In the genomic region with DNA sequence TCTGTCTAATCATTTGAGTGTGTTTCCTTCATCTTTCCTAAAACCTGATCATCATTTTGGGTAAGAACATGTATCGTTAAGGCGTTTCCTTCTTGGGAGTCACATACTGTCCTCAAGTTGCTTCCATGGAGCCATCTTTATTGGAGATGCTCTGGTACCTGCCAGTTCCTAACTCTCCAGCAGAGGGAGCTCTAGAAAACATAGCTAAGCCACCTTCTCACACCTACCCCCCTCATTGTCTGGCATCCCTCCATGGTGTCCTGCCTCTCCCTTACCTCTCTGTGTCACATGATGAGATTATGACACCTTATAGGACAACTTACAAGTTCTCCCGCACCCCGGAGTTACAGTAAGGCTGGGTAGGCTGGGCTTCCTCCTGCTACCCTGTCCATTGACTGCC, we compare ENCODE assay signal across 9 mouse cellular contexts. TPM values are rescaled to one million over a fixed set of nuclear protein-coding genes. Genes with fewer than 3 reads are reported as not detected.
A peak's percentile ranks its signal among the peaks of the same experiment; 100 is the strongest.
DNase-seq lines count a peak whose midpoint lies in the region; ATAC-seq and TF ChIP-seq lines count a peak whose summit lies in the region.
"Had no signal": no experiment of that assay in that cellular context is flagged by ENCODE, and none has a peak within 500 bp of the region (broad histone marks: within the 10 kb centered on the region; RNA-seq: fewer than 3 reads in every experiment).

No protein-coding gene starts in this region.

- DNase-seq in forebrain, postnatal 0 days: no peak
- no peak for DNase-seq in forebrain, embryonic 11.5 days (ENCODE audit: low spot score)
- DNase-seq in midbrain, embryonic 10.5 days (ENCODE audit: low spot score): no peak
- DNase-seq in telencephalon, adult 2 months (ENCODE audit: low read depth, low spot score): peak; percentile 2
- DNase-seq in gastrocnemius, postnatal 25 days: no peak

- no peaks in the 10 kb centered on the region for H3K9me3 ChIP-seq in forebrain, postnatal 0 days (ENCODE audit: low read length)
- H3K9me3 ChIP-seq in forebrain, embryonic 11.5 days (ENCODE audit: control insufficient read depth, low read length): no peaks in the 10 kb centered on the region
- H3K9me3 ChIP-seq in midbrain, embryonic 13.5 days: no peaks in the 10 kb centered on the region
- H3K9me3 ChIP-seq in midbrain, embryonic 10.5 days (replicated peaks): no peaks in the 10 kb centered on the region
- no peaks in the 10 kb centered on the region for H3K9me3 ChIP-seq in intestine, embryonic 16.5 days (ENCODE audit: control insufficient read depth, low read length)

- no peak overlapping the region for H3K9ac ChIP-seq in forebrain, postnatal 0 days
- no peak overlapping the region for H3K9ac ChIP-seq in forebrain, embryonic 11.5 days (ENCODE audit: low read length)
- no peak overlapping the region for H3K9ac ChIP-seq in midbrain, embryonic 13.5 days (replicated peaks)
- H3K9ac ChIP-seq in intestine, embryonic 16.5 days (ENCODE audit: low read depth, low read length): no peak overlapping the region

- H3K4me3 ChIP-seq in forebrain, postnatal 0 days (ENCODE audit: low read depth, low read length): no peak overlapping the region
- no peak overlapping the region for H3K4me3 ChIP-seq in forebrain, embryonic 11.5 days (ENCODE audit: low read depth, low read length)
- no peak overlapping the region for H3K4me3 ChIP-seq in midbrain, embryonic 13.5 days (replicated peaks)
- H3K4me3 ChIP-seq in midbrain, embryonic 10.5 days: no peak overlapping the region
- H3K4me3 ChIP-seq in embryonic fibroblast, embryonic 13.5 days (ENCODE audit: insufficient read depth, low read length): no peak overlapping the region
- H3K4me3 ChIP-seq in intestine, embryonic 16.5 days (ENCODE audit: low read length): no peak overlapping the region

- no peaks in the 10 kb centered on the region for H3K4me1 ChIP-seq in forebrain, postnatal 0 days (ENCODE audit: insufficient read depth)
- H3K4me1 ChIP-seq in forebrain, embryonic 11.5 days (replicated peaks; ENCODE audit: control insufficient read depth, insufficient read depth, low read length): no peaks in the 10 kb centered on the region
- peaks cover 17% of the 10 kb centered on the region for H3K4me1 ChIP-seq in midbrain, embryonic 13.5 days (replicated peaks)
- no peaks in the 10 kb centered on the region for H3K4me1 ChIP-seq in midbrain, embryonic 10.5 days
- no peaks in the 10 kb centered on the region for H3K4me1 ChIP-seq in embryonic fibroblast, embryonic 13.5 days (ENCODE audit: control insufficient read depth, insufficient read depth, low read length)
- H3K4me1 ChIP-seq in intestine, embryonic 16.5 days (ENCODE audit: control insufficient read depth, insufficient read depth, low read length): no peaks in the 10 kb centered on the region

- no peak overlapping the region for H3K4me2 ChIP-seq in forebrain, postnatal 0 days (ENCODE audit: low read depth)
- H3K4me2 ChIP-seq in forebrain, embryonic 11.5 days (ENCODE audit: low read depth, low read length, severe bottlenecking): no peak overlapping the region
- no peak overlapping the region for H3K4me2 ChIP-seq in midbrain, embryonic 13.5 days (replicated peaks)
- no peak overlapping the region for H3K4me2 ChIP-seq in intestine, embryonic 16.5 days (ENCODE audit: low read depth, low read length)

- ATAC-seq in forebrain, postnatal 0 days: no peak
- ATAC-seq in forebrain, embryonic 11.5 days (replicated peaks; ENCODE audit: low FRiP score): no peak
- peak; percentile 30 for ATAC-seq in midbrain, embryonic 13.5 days
- ATAC-seq in intestine, embryonic 16.5 days: no peak

- H3K27me3 ChIP-seq in forebrain, postnatal 0 days (ENCODE audit: insufficient read depth, low read length): no peaks in the 10 kb centered on the region
- H3K27me3 ChIP-seq in forebrain, embryonic 11.5 days (ENCODE audit: control insufficient read depth, insufficient read depth, low read length): no peaks in the 10 kb centered on the region
- no peaks in the 10 kb centered on the region for H3K27me3 ChIP-seq in midbrain, embryonic 13.5 days
- no peaks in the 10 kb centered on the region for H3K27me3 ChIP-seq in midbrain, embryonic 10.5 days (ENCODE audit: low read depth, poor library complexity, severe bottlenecking)
- no peaks in the 10 kb centered on the region for H3K27me3 ChIP-seq in intestine, embryonic 16.5 days (replicated peaks; ENCODE audit: control insufficient read depth, insufficient read depth, low read length)

- 97% methylated on average over 4 of the region's 4 CpGs for WGBS in forebrain, postnatal 0 days
- 88% methylated on average over 4 of the region's 4 CpGs for WGBS in forebrain, embryonic 11.5 days
- 94% methylated on average over 4 of the region's 4 CpGs for WGBS in midbrain, embryonic 13.5 days
- 94% methylated on average over 4 of the region's 4 CpGs for WGBS in midbrain, embryonic 10.5 days
- 85% methylated on average over 4 of the region's 4 CpGs for WGBS in intestine, embryonic 16.5 days

- H3K27ac ChIP-seq in forebrain, postnatal 0 days (ENCODE audit: low read depth, low read length): no peak overlapping the region
- no peak overlapping the region for H3K27ac ChIP-seq in forebrain, embryonic 11.5 days (ENCODE audit: low read depth, low read length)
- no peak overlapping the region for H3K27ac ChIP-seq in midbrain, embryonic 13.5 days
- H3K27ac ChIP-seq in midbrain, embryonic 10.5 days (replicated peaks): no peak overlapping the region
- H3K27ac ChIP-seq in embryonic fibroblast, embryonic 13.5 days (ENCODE audit: insufficient read depth, low read length): no peak overlapping the region
- no peak overlapping the region for H3K27ac ChIP-seq in intestine, embryonic 16.5 days (ENCODE audit: low read length)

- peak; percentile 46; the same call in 1 of the 2 replicates for TF ChIP-seq CTCF in forebrain, postnatal 0 days (IDR thresholded peaks at IDR 0.05; ENCODE audit: low read depth)
- TF ChIP-seq CTCF in embryonic fibroblast, embryonic 13.5 days (IDR thresholded peaks at IDR 0.05; ENCODE audit: borderline replicate concordance, insufficient read depth, low read length): 0 out of 2 replicates have a peak, but pooled peaks have one; percentile 3

- TF ChIP-seq POLR2A in embryonic fibroblast, embryonic 13.5 days (IDR thresholded peaks at IDR 0.05; ENCODE audit: low read depth, low read length): no peak

- H3K36me3 ChIP-seq in forebrain, postnatal 0 days (ENCODE audit: insufficient read depth): no peaks in the 10 kb centered on the region; the same call in 1 of the 2 replicates
- H3K36me3 ChIP-seq in forebrain, embryonic 11.5 days (ENCODE audit: control insufficient read depth, insufficient read depth, low read length): no peaks in the 10 kb centered on the region
- H3K36me3 ChIP-seq in midbrain, embryonic 13.5 days: no peaks in the 10 kb centered on the region
- no peaks in the 10 kb centered on the region for H3K36me3 ChIP-seq in midbrain, embryonic 10.5 days
- no peaks in the 10 kb centered on the region for H3K36me3 ChIP-seq in intestine, embryonic 16.5 days (ENCODE audit: control insufficient read depth, insufficient read depth, low read length)

RNA-seq across cellular contexts. Expression of a gene that starts 45.3 kb away (rescaled TPM):
- 21.2 and 24.5 TPM in 2 replicates for total RNA-seq in forebrain, postnatal 0 days (2014; rRNA removed)
- 5.1 and 7.8 TPM in 2 replicates for polyA plus RNA-seq in forebrain, postnatal 0 days (2015; fragmentation: Nextera tagmentation; extraction: Ambion mirVana)
- 3.5 and 3.6 TPM in 2 replicates for polyA plus RNA-seq in forebrain, embryonic 11.5 days (2014; fragmentation: Nextera tagmentation; extraction: Ambion mirVana)
- polyA plus RNA-seq in midbrain, embryonic 13.5 days (2015; fragmentation: Nextera tagmentation; extraction: Ambion mirVana): 6.7 and 6.9 TPM in 2 replicates
- polyA plus RNA-seq in midbrain, embryonic 10.5 days (2016; fragmentation: Nextera tagmentation; extraction: Ambion mirVana): 1.5 and 1.9 TPM in 2 replicates
- 1.0 TPM in 2 replicates for polyA plus RNA-seq in embryonic fibroblast, embryonic 13.5 days (2011; ENCODE audit: insufficient read length, low read depth, missing spikeins)
- under 1 TPM; 0.16 to 0.18 TPM for total RNA-seq in gastrocnemius, postnatal 25 days (2021)
- 1.3 and 1.4 TPM in 2 replicates for polyA plus RNA-seq in intestine, embryonic 16.5 days (2015; fragmentation: Nextera tagmentation; extraction: Ambion mirVana)
- total RNA-seq: heart, adult 18-20 months had no signal
